Mouse (Mus musculus): ENCODE measurements around the gene Ccser1. TPM values are rescaled to one million over a fixed set of nuclear protein-coding genes. Genes with fewer than 3 reads are reported as not detected.

Gene Ccser1
- polyA plus RNA-seq, 1 experiment from 2014 or later, result 17.0 TPM

GRCm38 (mm10) chr6:61800889-61801288 lies 620.8 kb downstream of the Ccser1 start:
- no peaks in the 10 kb centered on the region for H3K27me3 ChIP-seq
- ATAC-seq (replicated peaks; ENCODE audit: low FRiP score), result no peak
- no peak overlapping the region for H3K9ac ChIP-seq
- no peak overlapping the region for H3K4me3 ChIP-seq (replicated peaks)
- H3K4me1 ChIP-seq, result no peaks in the 10 kb centered on the region
- WGBS, result 47% methylated on average over 3 of the region's 3 CpGs
- no peaks in the 10 kb centered on the region for H3K36me3 ChIP-seq
- H3K27ac ChIP-seq, result no peak overlapping the region
- H3K4me2 ChIP-seq, result no peak overlapping the region
- H3K9me3 ChIP-seq (replicated peaks), result no peaks in the 10 kb centered on the region

DNA sequence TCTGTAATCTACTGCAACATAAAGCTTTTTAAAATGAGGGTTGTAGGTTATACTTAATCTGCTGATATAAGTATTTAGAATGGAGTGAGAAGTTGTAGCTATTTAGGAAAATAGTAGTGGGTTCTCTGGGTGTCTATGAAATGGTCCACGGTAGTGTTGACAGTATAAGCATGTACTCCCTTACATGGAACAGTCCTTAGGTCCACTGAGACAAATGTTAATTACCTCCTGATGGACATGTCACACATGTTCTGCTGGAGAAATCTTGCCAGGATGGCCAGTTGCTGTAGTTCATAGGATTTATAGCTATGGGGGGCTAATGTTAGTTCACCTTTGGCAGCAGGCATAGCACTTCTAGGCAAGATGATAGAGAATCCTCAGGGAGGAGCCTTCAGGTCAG lies 625.4 kb downstream of the Ccser1 start:
- no peaks in the 10 kb centered on the region for H3K36me3 ChIP-seq
- no peaks in the 10 kb centered on the region for H3K4me1 ChIP-seq
- no peak overlapping the region for H3K4me3 ChIP-seq (replicated peaks)
- H3K27me3 ChIP-seq, result no peaks in the 10 kb centered on the region
- H3K9ac ChIP-seq, result no peak overlapping the region
- no peak for ATAC-seq (replicated peaks; ENCODE audit: low FRiP score)
- 34% methylated on average over 1 of the region's 1 CpGs for whole genome bisulfite sequencing
- no peak overlapping the region for H3K4me2 ChIP-seq
- H3K9me3 ChIP-seq (replicated peaks), result no peaks in the 10 kb centered on the region
- no peak overlapping the region for H3K27ac ChIP-seq

- no peak overlapping the region for H3K9ac ChIP-seq
- no peak overlapping the region for H3K27ac ChIP-seq
- no peak overlapping the region for H3K4me3 ChIP-seq (replicated peaks)
- no peaks in the 10 kb centered on the region for H3K36me3 ChIP-seq
- no peaks in the 10 kb centered on the region for H3K4me1 ChIP-seq
- no peak for ATAC-seq (replicated peaks; ENCODE audit: low FRiP score)
- H3K4me2 ChIP-seq, result no peak overlapping the region
- no peaks in the 10 kb centered on the region for H3K27me3 ChIP-seq
- H3K9me3 ChIP-seq (replicated peaks), result no peaks in the 10 kb centered on the region
- WGBS, result 75% methylated on average over 1 of the region's 1 CpGs
Measured at GRCm38 (mm10) chr6:61817716-61818115, 637.6 kb downstream of the Ccser1 start.

DNA sequence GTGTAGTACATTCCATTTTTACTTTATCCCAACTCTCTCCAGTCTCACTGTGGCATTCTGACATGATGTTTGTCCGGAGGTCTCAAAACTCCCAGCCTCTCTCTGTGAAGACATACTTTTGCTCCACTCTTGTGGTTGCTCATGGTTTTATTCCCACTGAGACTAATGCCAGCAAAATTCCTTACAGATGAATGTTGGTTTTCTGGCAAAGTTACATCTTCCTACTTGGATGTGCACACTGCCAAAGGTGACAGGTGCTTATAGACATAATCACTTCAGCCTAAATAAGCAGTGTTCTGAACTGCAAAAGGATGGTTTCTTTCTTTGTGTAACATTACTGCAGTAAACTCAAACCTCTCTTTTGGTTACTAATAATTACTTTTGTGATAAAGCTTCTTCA lies 696.2 kb downstream of the Ccser1 start:
- Histone ChIP-seq H3K36me3 (no peaks in the 10 kb centered on the region), H3K9ac (no peak overlapping the region), H3K4me1 (no peaks in the 10 kb centered on the region), H3K4me2 (no peak overlapping the region), H3K9me3 (replicated peaks) (no peaks in the 10 kb centered on the region), H3K27me3 (no peaks in the 10 kb centered on the region), H3K4me3 (replicated peaks) (no peak overlapping the region), H3K27ac (no peak overlapping the region)
- 89% methylated on average over 1 of the region's 1 CpGs for WGBS
- no peak for ATAC-seq (replicated peaks; ENCODE audit: low FRiP score)

GRCm38 (mm10) chr6:61898238-61898637 lies 718.1 kb downstream of the Ccser1 start:
- no peaks in the 10 kb centered on the region for H3K27me3 ChIP-seq
- no peak for ATAC-seq (replicated peaks; ENCODE audit: low FRiP score)
- H3K4me3 ChIP-seq (replicated peaks), result no peak overlapping the region
- 72% methylated on average over 4 of the region's 4 CpGs for WGBS
- no peak overlapping the region for H3K4me2 ChIP-seq
- no peaks in the 10 kb centered on the region for H3K36me3 ChIP-seq
- H3K9ac ChIP-seq, result no peak overlapping the region
- no peaks in the 10 kb centered on the region for H3K4me1 ChIP-seq
- H3K27ac ChIP-seq, result no peak overlapping the region
- H3K9me3 ChIP-seq (replicated peaks), result no peaks in the 10 kb centered on the region

GRCm38 (mm10) chr6:61902715-61903114 lies 722.6 kb downstream of the Ccser1 start:
- no peak overlapping the region for H3K4me3 ChIP-seq (replicated peaks)
- H3K27ac ChIP-seq, result no peak overlapping the region
- H3K9ac ChIP-seq, result no peak overlapping the region
- no peak overlapping the region for H3K4me2 ChIP-seq
- no peak for ATAC-seq (replicated peaks; ENCODE audit: low FRiP score)
- H3K27me3 ChIP-seq, result no peaks in the 10 kb centered on the region
- H3K4me1 ChIP-seq, result no peaks in the 10 kb centered on the region
- H3K9me3 ChIP-seq (replicated peaks), result no peaks in the 10 kb centered on the region
- 24% methylated on average over 1 of the region's 1 CpGs for WGBS
- H3K36me3 ChIP-seq, result no peaks in the 10 kb centered on the region

DNA sequence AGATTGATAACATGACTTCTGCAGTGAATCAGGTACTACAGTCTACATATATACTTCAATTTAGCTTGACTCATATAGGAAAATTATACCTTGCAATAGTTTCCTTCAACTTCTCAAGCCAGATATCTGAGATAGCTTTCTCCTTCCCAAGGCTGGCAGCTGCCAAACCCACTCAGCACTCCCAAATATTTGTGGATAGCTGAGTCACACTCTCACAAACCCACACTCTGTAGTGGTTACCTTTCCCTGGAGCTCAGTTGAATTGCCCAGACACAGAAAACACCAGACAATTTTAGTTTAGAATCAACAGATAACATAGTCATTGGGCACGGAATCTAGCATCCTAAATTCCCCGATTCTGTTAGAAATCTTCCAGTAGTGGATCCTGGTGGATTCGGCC lies 732.8 kb downstream of the Ccser1 start:
- Histone ChIP-seq H3K27ac (no peak overlapping the region), H3K4me3 (replicated peaks) (no peak overlapping the region), H3K27me3 (no peaks in the 10 kb centered on the region), H3K4me2 (no peak overlapping the region), H3K4me1 (no peaks in the 10 kb centered on the region), H3K9me3 (replicated peaks) (no peaks in the 10 kb centered on the region), H3K9ac (no peak overlapping the region), H3K36me3 (no peaks in the 10 kb centered on the region)
- WGBS, result 94% methylated on average over 3 of the region's 3 CpGs
- no peak for ATAC-seq (replicated peaks; ENCODE audit: low FRiP score)

DNA sequence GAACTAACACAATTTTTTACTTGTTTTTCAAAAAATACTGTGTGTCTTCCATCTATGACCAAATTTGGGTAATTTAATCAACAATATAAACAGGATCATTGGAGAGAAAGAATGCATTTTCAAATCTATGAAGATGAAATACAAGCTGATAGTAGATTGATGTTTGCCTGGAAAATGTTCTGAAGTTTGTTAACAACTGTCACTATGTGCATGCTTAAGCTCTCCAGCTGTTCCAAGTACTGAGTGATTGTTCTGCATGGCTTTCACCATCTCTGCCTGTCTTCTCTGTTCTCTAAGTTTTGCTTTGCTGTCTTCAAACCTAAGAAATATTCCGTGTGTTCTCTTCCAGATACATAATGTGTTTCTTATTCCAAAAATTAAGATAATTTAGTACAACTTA lies 751.5 kb downstream of the Ccser1 start:
- Histone ChIP-seq H3K4me1 (no peaks in the 10 kb centered on the region), H3K4me3 (replicated peaks) (no peak overlapping the region), H3K27me3 (no peaks in the 10 kb centered on the region), H3K9ac (no peak overlapping the region), H3K4me2 (no peak overlapping the region), H3K9me3 (replicated peaks) (no peaks in the 10 kb centered on the region), H3K36me3 (no peaks in the 10 kb centered on the region), H3K27ac (no peak overlapping the region)
- WGBS, result 76% methylated on average over 1 of the region's 1 CpGs
- ATAC-seq (replicated peaks; ENCODE audit: low FRiP score), result no peak

GRCm38 (mm10) chr6:61936656-61937055 lies 756.5 kb downstream of the Ccser1 start:
- ATAC-seq (replicated peaks; ENCODE audit: low FRiP score), result no peak
- Histone ChIP-seq H3K4me1 (no peaks in the 10 kb centered on the region), H3K27me3 (no peaks in the 10 kb centered on the region), H3K4me3 (replicated peaks) (no peak overlapping the region), H3K9ac (no peak overlapping the region), H3K9me3 (replicated peaks) (no peaks in the 10 kb centered on the region), H3K36me3 (no peaks in the 10 kb centered on the region), H3K4me2 (no peak overlapping the region), H3K27ac (no peak overlapping the region)
- WGBS, result 89% methylated on average over 1 of the region's 1 CpGs

- WGBS, result 87% methylated on average over 1 of the region's 1 CpGs
- Histone ChIP-seq H3K4me2 (no peak overlapping the region), H3K9ac (no peak overlapping the region), H3K4me3 (replicated peaks) (no peak overlapping the region), H3K27me3 (no peaks in the 10 kb centered on the region), H3K4me1 (no peaks in the 10 kb centered on the region), H3K27ac (no peak overlapping the region), H3K36me3 (no peaks in the 10 kb centered on the region), H3K9me3 (replicated peaks) (no peaks in the 10 kb centered on the region)
- no peak for ATAC-seq (replicated peaks; ENCODE audit: low FRiP score)
Measured at GRCm38 (mm10) chr6:61939236-61939635, 759.1 kb downstream of the Ccser1 start.

DNA sequence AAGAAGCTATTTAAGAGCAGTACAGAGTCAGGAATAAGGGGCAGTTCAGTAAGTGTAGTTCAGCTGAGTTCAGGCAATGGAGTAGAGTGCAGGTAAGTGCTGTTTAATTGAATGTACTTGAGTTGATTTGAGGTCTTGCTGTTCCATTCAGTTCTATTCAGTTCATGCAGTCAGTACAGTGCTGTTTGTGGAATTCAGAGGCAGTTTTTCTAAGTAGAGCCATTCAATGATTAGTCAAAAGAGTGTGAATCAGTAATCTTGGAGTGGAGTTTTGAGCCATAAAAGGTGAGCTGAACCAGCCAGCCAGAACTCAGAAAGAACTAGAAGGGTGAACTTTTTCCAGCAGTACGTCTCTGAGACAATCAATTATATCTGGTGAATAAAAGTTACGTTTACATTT lies 773.6 kb downstream of the Ccser1 start:
- H3K27me3 ChIP-seq, result no peaks in the 10 kb centered on the region
- no peak overlapping the region for H3K27ac ChIP-seq
- no peaks in the 10 kb centered on the region for H3K4me1 ChIP-seq
- H3K4me3 ChIP-seq (replicated peaks), result no peak overlapping the region
- 76% methylated on average over 2 of the region's 2 CpGs for WGBS
- no peak overlapping the region for H3K9ac ChIP-seq
- H3K9me3 ChIP-seq (replicated peaks), result no peaks in the 10 kb centered on the region
- H3K36me3 ChIP-seq, result no peaks in the 10 kb centered on the region
- H3K4me2 ChIP-seq, result no peak overlapping the region
- ATAC-seq (replicated peaks; ENCODE audit: low FRiP score), result peak; percentile 56; the same call in 1 of the 2 replicates

- no peak overlapping the region for H3K4me3 ChIP-seq (replicated peaks)
- no peak for ATAC-seq (replicated peaks; ENCODE audit: low FRiP score)
- H3K9me3 ChIP-seq (replicated peaks), result no peaks in the 10 kb centered on the region
- no peaks in the 10 kb centered on the region for H3K27me3 ChIP-seq
- H3K4me1 ChIP-seq, result no peaks in the 10 kb centered on the region
- H3K36me3 ChIP-seq, result no peaks in the 10 kb centered on the region
- H3K9ac ChIP-seq, result no peak overlapping the region
- no peak overlapping the region for H3K4me2 ChIP-seq
- 72% methylated on average over 2 of the region's 2 CpGs for WGBS
- no peak overlapping the region for H3K27ac ChIP-seq
Measured at GRCm38 (mm10) chr6:61976878-61977277, 796.8 kb downstream of the Ccser1 start.

DNA sequence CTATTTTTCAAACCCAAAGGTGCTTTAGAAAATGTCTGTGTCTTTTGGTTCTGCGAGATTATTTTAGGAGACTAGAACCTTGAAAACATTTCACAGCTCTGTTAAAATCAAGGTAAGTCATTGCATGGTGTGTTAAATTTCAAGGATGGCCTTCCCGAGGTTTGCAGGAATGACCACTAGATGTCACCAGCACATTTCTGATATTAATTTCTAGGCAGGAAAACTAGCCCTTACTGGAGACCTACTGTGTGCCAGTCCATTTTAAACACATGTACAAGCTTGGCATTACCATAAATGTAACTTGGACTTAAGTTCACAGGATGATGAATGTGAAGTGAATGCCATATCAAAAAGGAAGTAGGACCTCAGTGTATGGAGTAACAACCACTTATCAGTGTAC lies 798.3 kb downstream of the Ccser1 start:
- 22% methylated on average over 2 of the region's 2 CpGs for WGBS
- no peak overlapping the region for H3K4me2 ChIP-seq
- no peak for ATAC-seq (replicated peaks; ENCODE audit: low FRiP score)

More for the DNA sequence above, 798.3 kb downstream of the Ccser1 start:
- no peak overlapping the region for H3K9ac ChIP-seq
- no peak overlapping the region for H3K27ac ChIP-seq
- H3K4me3 ChIP-seq (replicated peaks), result no peak overlapping the region
- H3K4me1 ChIP-seq, result no peaks in the 10 kb centered on the region
- no peaks in the 10 kb centered on the region for H3K36me3 ChIP-seq
- H3K27me3 ChIP-seq, result no peaks in the 10 kb centered on the region
- H3K9me3 ChIP-seq (replicated peaks), result no peaks in the 10 kb centered on the region
